Mouse (Mus musculus) retina, embryonic 14.5 days (tissue): ENCODE data around the gene Defb48.
A peak's percentile ranks its signal among the peaks of the same experiment; 100 is the strongest.

ENCODE experiments used
- DNase-seq: peaks from one replicate; pipeline ENCODE4 v3.0.0-alpha.2; 2015; ENCODE audit warnings: low spot score

Defb48 gene

GRCm38 (mm10) chr14:62984410-62984809 is at the start of gene Defb48:
TSS of gene Defb48 (minus strand) at chr14:62984510.
- no peak for DNase-seq

- DNase-seq, result no peak
Measured at GRCm38 (mm10) chr14:63020524-63021156, 36.3 kb upstream of the Defb48 start.

GRCm38 (mm10) chr14:63014667-63015066 is 30.4 kb upstream of the Defb48 start:
- DNase-seq, result no peak

- no peak for DNase-seq
Measured at GRCm38 (mm10) chr14:63013082-63013481, 28.8 kb upstream of the Defb48 start.

- no peak for DNase-seq
Measured at GRCm38 (mm10) chr14:63011471-63011870, 27.2 kb upstream of the Defb48 start, which contains the start of gene Defb43. TSS of gene Defb43 (plus strand) at chr14:63011771.

- DNase-seq, result no peak
Measured at GRCm38 (mm10) chr14:63002588-63002987, 18.3 kb upstream of the Defb48 start.

- no peak for DNase-seq
Measured at GRCm38 (mm10) chr14:62998977-62999376, 14.7 kb upstream of the Defb48 start.

GRCm38 (mm10) chr14:62997777-62998176 is 13.5 kb upstream of the Defb48 start, which contains the start of gene Defb47:
TSS of gene Defb47 (plus strand) at chr14:62998077.
- no peak for DNase-seq

- DNase-seq, result no peak
Measured at GRCm38 (mm10) chr14:62991849-62992510, 7.7 kb upstream of the Defb48 start.

GRCm38 (mm10) chr14:62991271-62991670 is 7.0 kb upstream of the Defb48 start:
- no peak for DNase-seq

GRCm38 (mm10) chr14:62979815-62980214 is 4.5 kb downstream of the Defb48 start:
- no peak for DNase-seq

- peak; percentile 81 for DNase-seq
Measured at GRCm38 (mm10) chr14:62975046-62975445, 9.3 kb downstream of the Defb48 start.

- DNase-seq, result no peak
Measured at GRCm38 (mm10) chr14:62965811-62966520, 18.3 kb downstream of the Defb48 start.

GRCm38 (mm10) chr14:62965342-62965741 is 19.0 kb downstream of the Defb48 start:
- no peak for DNase-seq

GRCm38 (mm10) chr14:62963632-62964031 is 20.7 kb downstream of the Defb48 start:
- DNase-seq, result no peak

GRCm38 (mm10) chr14:62956091-62956490 is 28.2 kb downstream of the Defb48 start:
- no peak for DNase-seq

- no peak for DNase-seq
Measured at GRCm38 (mm10) chr14:62946794-62947193, 37.5 kb downstream of the Defb48 start.

- DNase-seq, result no peak
Measured at GRCm38 (mm10) chr14:62940383-62941074, 43.8 kb downstream of the Defb48 start.

- peak; percentile 15 for DNase-seq
Measured at GRCm38 (mm10) chr14:62939435-62939834, 44.9 kb downstream of the Defb48 start.

- DNase-seq, result peak; percentile 33
Measured at GRCm38 (mm10) chr14:62937675-62938074, 46.6 kb downstream of the Defb48 start.

GRCm38 (mm10) chr14:62936631-62937380 is 47.5 kb downstream of the Defb48 start:
- DNase-seq, result no peak

- no peak for DNase-seq
Measured at GRCm38 (mm10) chr14:62935361-62935760, 48.9 kb downstream of the Defb48 start.
